ENCODE assay signal across 19 mouse cellular contexts in the genomic region with DNA sequence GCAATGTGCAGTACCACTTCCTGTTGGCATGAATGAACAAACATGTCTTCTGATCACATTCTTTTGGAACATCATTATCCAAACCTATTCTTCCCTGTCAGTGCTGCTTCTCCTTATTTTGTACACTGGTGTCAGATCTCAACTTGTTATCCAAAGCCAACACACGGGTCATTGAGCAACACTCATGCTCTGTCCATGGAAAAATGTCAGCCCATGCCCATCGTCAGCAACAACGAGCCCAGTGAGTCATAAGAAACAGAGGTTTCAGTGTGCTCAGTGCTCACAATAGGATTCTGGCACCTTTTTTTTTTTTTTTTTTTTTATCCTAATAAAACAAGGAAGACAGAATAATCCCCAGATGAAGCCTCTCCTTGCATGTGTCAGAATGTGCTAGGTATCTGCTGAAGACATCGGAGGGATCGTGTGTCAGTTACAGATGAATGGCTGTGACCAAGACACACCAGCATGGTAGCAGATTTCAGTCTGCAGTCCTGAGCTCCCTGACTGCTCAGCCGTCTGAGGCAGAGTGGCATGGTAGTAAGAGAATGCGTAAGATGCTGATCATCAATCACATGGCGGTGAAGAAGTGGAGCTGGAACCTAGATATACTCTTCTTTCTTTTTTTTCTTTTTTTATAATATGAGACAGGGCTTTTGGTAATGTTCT. TPM values are rescaled to one million over a fixed set of nuclear protein-coding genes. Genes with fewer than 3 reads are reported as not detected.
DNase-seq lines count a peak whose midpoint lies in the region; ATAC-seq and TF ChIP-seq lines count a peak whose summit lies in the region.
"Had no signal": no experiment of that assay in that cellular context is flagged by ENCODE, and none has a peak within 500 bp of the region (broad histone marks: within the 10 kb centered on the region; RNA-seq: fewer than 3 reads in every experiment).

No protein-coding gene starts in this region.

- H3K27ac ChIP-seq in kidney, postnatal 0 days = no peak overlapping the region
- H3K27ac ChIP-seq: embryonic facial prominence, embryonic 13.5 days; forebrain, embryonic 13.5 days; heart, embryonic 13.5 days; hindbrain, embryonic 15.5 days had no signal

- H3K4me3 ChIP-seq in kidney, postnatal 0 days (replicated peaks; ENCODE audit: low read depth, low read length) = no peak overlapping the region
- H3K4me3 ChIP-seq in C2C12 (ENCODE audit: insufficient read depth, poor library complexity, severe bottlenecking) = no peak overlapping the region
- H3K4me3 ChIP-seq: embryonic facial prominence, embryonic 13.5 days; forebrain, embryonic 13.5 days; heart, embryonic 13.5 days; hindbrain, embryonic 15.5 days had no signal

- no peaks in the 10 kb centered on the region for H3K79me3 ChIP-seq in C2C12 (ENCODE audit: low read depth)

- H3K27me3 ChIP-seq in kidney, postnatal 0 days (ENCODE audit: insufficient read depth, low read length) = no peaks in the 10 kb centered on the region
- H3K27me3 ChIP-seq in C2C12 (ENCODE audit: control insufficient read depth, insufficient read depth, insufficient read length) = no peaks in the 10 kb centered on the region
- H3K27me3 ChIP-seq: CH12.LX; embryonic facial prominence, embryonic 13.5 days; forebrain, embryonic 13.5 days; heart, embryonic 13.5 days; hindbrain, embryonic 15.5 days had no signal

- no peak for TF ChIP-seq CTCF in kidney, postnatal 0 days (IDR thresholded peaks at IDR 0.05; ENCODE audit: low read depth)
- no peak for TF ChIP-seq CTCF in C2C12 (IDR thresholded peaks at IDR 0.05; ENCODE audit: control insufficient read depth, insufficient read depth, insufficient read length)

- no peaks in the 10 kb centered on the region for H3K4me1 ChIP-seq in kidney, postnatal 0 days (replicated peaks; ENCODE audit: insufficient read depth, low read length)
- H3K4me1 ChIP-seq: embryonic facial prominence, embryonic 13.5 days; forebrain, embryonic 13.5 days; hindbrain, embryonic 15.5 days had no signal

- no peaks in the 10 kb centered on the region for H3K9me3 ChIP-seq in kidney, postnatal 0 days (replicated peaks; ENCODE audit: low read length)
- H3K9me3 ChIP-seq: embryonic facial prominence, embryonic 13.5 days; forebrain, embryonic 13.5 days; heart, embryonic 13.5 days; hindbrain, embryonic 15.5 days had no signal

- no peak overlapping the region for H3ac ChIP-seq in C2C12 (ENCODE audit: control insufficient read depth, insufficient read length, low read depth)

- H3K79me2 ChIP-seq in C2C12 (ENCODE audit: control insufficient read depth, insufficient read depth) = no peaks in the 10 kb centered on the region

- H3K4me2 ChIP-seq in kidney, postnatal 0 days (ENCODE audit: low read length) = no peak overlapping the region
- H3K4me2 ChIP-seq: embryonic facial prominence, embryonic 13.5 days; forebrain, embryonic 13.5 days; heart, embryonic 13.5 days; hindbrain, embryonic 15.5 days had no signal

- peak; percentile 78 for ATAC-seq in kidney, postnatal 0 days (replicated peaks; ENCODE audit: low FRiP score, low read depth)
- ATAC-seq: forebrain, embryonic 13.5 days; forebrain, postnatal 0 days had no signal

- H3K36me3 ChIP-seq in kidney, postnatal 0 days (ENCODE audit: insufficient read depth, low read length) = no peaks in the 10 kb centered on the region
- H3K36me3 ChIP-seq in C2C12 (ENCODE audit: control insufficient read depth, insufficient read depth) = no peaks in the 10 kb centered on the region
- H3K36me3 ChIP-seq: embryonic facial prominence, embryonic 13.5 days; heart, embryonic 13.5 days; hindbrain, embryonic 15.5 days had no signal

- DNase-seq in kidney, postnatal 0 days (ENCODE audit: low spot score) = peak; percentile 51
- DNase-seq in kidney, postnatal 14 days = no peak
- DNase-seq in fibroblast of lung, adult 2 months (ENCODE audit: low read depth) = peak; percentile 19
- DNase-seq in adrenal gland, adult 2 months = no peak
- DNase-seq in cerebellum, adult 18-20 months = no peak
- DNase-seq: adrenal gland, postnatal 10 days; cerebellum, adult 11 months; cerebellum, adult 9-10 months; cerebellum, postnatal 25 days; forebrain, postnatal 0 days; gastrocnemius, postnatal 14 days; heart, adult 11 months; heart, postnatal 36 days had no signal

- WGBS in kidney, postnatal 0 days = 40% methylated on average over 8 of the region's 8 CpGs

- H3K9ac ChIP-seq in kidney, postnatal 0 days (ENCODE audit: low read depth, low read length) = no peak overlapping the region
- H3K9ac ChIP-seq: embryonic facial prominence, embryonic 13.5 days; forebrain, embryonic 13.5 days; forebrain, postnatal 0 days; heart, embryonic 13.5 days; hindbrain, embryonic 15.5 days had no signal

TF ChIP-seq in C2C12, 6 proteins besides CTCF, POLR2A, EP300 and RAD21:
- TF ChIP-seq MAX (IDR thresholded peaks at IDR 0.05) (no peak), CEBPB (IDR thresholded peaks at IDR 0.05; ENCODE audit: low read depth) (peak; percentile 52)

RNA-seq across cellular contexts. Expression of a gene that starts 36.2 kb away (rescaled TPM):
- polyA plus RNA-seq in kidney, postnatal 0 days (2015; fragmentation: Nextera tagmentation; extraction: Ambion mirVana) = 61.0 and 65.4 TPM in 2 replicates
- 27.7 TPM for polyA plus RNA-seq in C2C12 (2012; fragmentation: generic; extraction: Trizol)
- 10 to 100 TPM; 53.9 to 72.0 TPM for total RNA-seq in adrenal gland, adult 2 months (2021)
- polyA plus RNA-seq in adrenal gland, adult 2 months (2012; rRNA removed) = 1.1 and 3.6 TPM in 2 replicates

Comparison
In these comparisons a context has a peak if more than half of its experiments do, and no peak if none do; other contexts are left out.
1. DNase-seq: peak in kidney, postnatal 0 days (single experiment) and fibroblast of lung, adult 2 months (single experiment); none in kidney, postnatal 14 days (single experiment), adrenal gland, adult 2 months (single experiment) and cerebellum, adult 18-20 months (0 of 2).